Mouse (Mus musculus) heart, postnatal 14 days (tissue): Measurements from ENCODE around the gene Tsnax. TPM values are rescaled to one million over a fixed set of nuclear protein-coding genes. Genes with fewer than 3 reads are reported as not detected.
A peak's percentile ranks its signal among the peaks of the same experiment; 100 is the strongest.

ENCODE experiments used
- DNase-seq, 2 experiments: peaks; one replicate each; pipeline ENCODE4 v3.0.0; 2021 to 2022
- intact Hi-C: fragments of 180-260 bp; cut with DNase I; formaldehyde crosslinking; loops from one replicate; pipeline ENCODE4 v1.15.1; 2025
- microRNA-seq, 2 experiments: library from miRNA; unstranded; fragments of <30 nt; microRNA quantifications; one replicate each; pipeline ENCODE4 v1.2.0; 2021 to 2022
- total RNA-seq, 2 experiments: library from RNA; stranded (reverse); gene quantifications; 2 replicates each; pipeline ENCODE4 v1.2.3; 2021

Gene Tsnax
- total RNA-seq, 2 experiments from 2014 or later: 74.0 to 74.1 TPM

- no peak for DNase-seq
- intact Hi-C loops: no loop called here
Measured at GRCm38 (mm10) chr8:125075389-125075788, 62.6 kb downstream of the Tsnax start.

GRCm38 (mm10) chr8:125077326-125077725 is 64.5 kb downstream of the Tsnax start:
- intact Hi-C loops: no loop called here
- no peak for DNase-seq

- intact Hi-C loops: no loop called here
- peak; percentile 37 to 57 for DNase-seq
Measured at GRCm38 (mm10) chr8:125078771-125079384, 66.1 kb downstream of the Tsnax start.

- intact Hi-C loops: no loop called here
- DNase-seq: no peak
Measured at GRCm38 (mm10) chr8:125080388-125081344, 67.9 kb downstream of the Tsnax start.

GRCm38 (mm10) chr8:125083746-125084145 is 70.9 kb downstream of the Tsnax start:
- peak; percentile 58 to 70 for DNase-seq
- intact Hi-C loops: loop anchor here (2.0 kb wide), 1 partner anchor 15 kb away; no protein-coding TSS in a partner anchor

Small RNA genes within 50 kb of the gene (microRNA-seq; reads per million reads assigned to microRNA genes)
- 0 reads per million in 2 experiments for gene Gm22197

Other genes with a start within 250 kb of the Tsnax start
- under 1 TPM; 0.37 to 0.84 TPM for gene Trim67, start 219.9 kb upstream of the Tsnax start, total RNA-seq
- 100 to 1,000 TPM; 148 to 164 TPM for gene Gnpat, start 150.0 kb upstream of the Tsnax start, total RNA-seq
- 10 to 100 TPM; 36.4 to 37.8 TPM for gene 2810004N23Rik, start 149.9 kb upstream of the Tsnax start, total RNA-seq
- 10 to 100 TPM; 19.7 to 20.2 TPM for gene Exoc8, start 115.3 kb upstream of the Tsnax start, total RNA-seq
- gene Sprtn, start 115.1 kb upstream of the Tsnax start, total RNA-seq: 10 to 100 TPM; 14.2 to 15.1 TPM
- gene Egln1, start 63.7 kb upstream of the Tsnax start, total RNA-seq: 100 to 1,000 TPM; 178 to 190 TPM
- 1 to 10 TPM; 3.1 to 3.9 TPM for gene Disc1, start 41.2 kb downstream of the Tsnax start, total RNA-seq